Mouse (Mus musculus): Measurements from ENCODE around the gene Vmn1r192. TPM values are rescaled to one million over a fixed set of nuclear protein-coding genes. Genes with fewer than 3 reads are reported as not detected.

Gene Vmn1r192
- total and polyA plus RNA-seq, 3 experiments: not detected

GRCm38 (mm10) chr13:22190385-22190784 lies 556 bp downstream of the Vmn1r192 start:
- in situ Hi-C loops (cut with MboI; ENCODE audit: low pct_ligation_motif_present, low pct_unique_long_range_greater_than_20kb, low sequenced_read_pairs) (no loop called here), dilution Hi-C loops (cut with MboI; ENCODE audit: extremely low pct_ligation_motif_present, extremely low pct_unique_long_range_greater_than_20kb, low sequenced_read_pairs) (no loop called here)
- no peak for TF ChIP-seq ZKSCAN1 (IDR thresholded peaks at IDR 0.05; ENCODE audit: borderline replicate concordance, low read depth, low read length)
- no peak for TF ChIP-seq ZNF384 (IDR thresholded peaks at IDR 0.05; ENCODE audit: low read depth, low read length)
- TF ChIP-seq POLR2A (IDR thresholded peaks at IDR 0.05; ENCODE audit: low read depth, low read length): no peak
- no peak for TF ChIP-seq USF1 (IDR thresholded peaks at IDR 0.05; ENCODE audit: low read depth, low read length)
- TF ChIP-seq HCFC1 (IDR thresholded peaks at IDR 0.05; ENCODE audit: low read depth, low read length): no peak
- TF ChIP-seq USF2 (conservative IDR thresholded peaks at IDR 0.05; ENCODE audit: low read depth, low read length): no peak
- no peak for TF ChIP-seq SIN3A (IDR thresholded peaks at IDR 0.05; ENCODE audit: low read length)
- TF ChIP-seq E2F4 (IDR thresholded peaks at IDR 0.05; ENCODE audit: insufficient replicate concordance, low read depth, low read length): no peak
- no peak for TF ChIP-seq RCOR1 (conservative IDR thresholded peaks at IDR 0.05; ENCODE audit: low read depth, low read length)
- no peak for TF ChIP-seq NELFE (IDR thresholded peaks at IDR 0.05; ENCODE audit: low read depth, low read length)
- no peak for TF ChIP-seq ZMIZ1 (IDR thresholded peaks at IDR 0.05; ENCODE audit: low read depth, low read length)
- no peak for DNase-seq (ENCODE audit: extremely low read depth)
- Histone ChIP-seq H3K9me3 (replicated peaks; ENCODE audit: low read length) (no peaks in the 10 kb centered on the region), H3K36me3 (replicated peaks in 1 of 2; ENCODE audit: control insufficient read depth in 1 of 2, insufficient read depth in 1 of 2, low read length in 1 of 2) (no peaks in the 10 kb centered on the region), H3K27me3 (replicated peaks) (no peaks in the 10 kb centered on the region), H3K4me3 (replicated peaks in 1 of 3; ENCODE audit: low read depth in 2 of 3, low read length in 2 of 3, poor library complexity in 1 of 3) (no peak overlapping the region), H3K9ac (ENCODE audit: insufficient read depth, low read depth) (no peak overlapping the region), H3K4me1 (ENCODE audit: control insufficient read depth in 1 of 2, insufficient read depth in 2 of 2) (no peaks in the 10 kb centered on the region), H3K4me2 (ENCODE audit: insufficient read depth, low read depth, poor library complexity, severe bottlenecking) (no peak overlapping the region), H3K27ac (ENCODE audit: insufficient read depth, low read depth) (no peak overlapping the region), H3K79me2 (replicated peaks; ENCODE audit: control insufficient read depth, extremely low read depth, insufficient read depth, poor library complexity, severe bottlenecking) (no peaks in the 10 kb centered on the region)

- dilution Hi-C loops (cut with MboI; ENCODE audit: extremely low pct_ligation_motif_present, extremely low pct_unique_long_range_greater_than_20kb, low sequenced_read_pairs) (no loop called here), in situ Hi-C loops (cut with MboI; ENCODE audit: low pct_ligation_motif_present, low pct_unique_long_range_greater_than_20kb, low sequenced_read_pairs) (no loop called here)
- no peaks in the 10 kb centered on the region for H3K9me3 ChIP-seq (replicated peaks; ENCODE audit: low read length)
- H3K4me2 ChIP-seq (ENCODE audit: insufficient read depth, low read depth, poor library complexity, severe bottlenecking): no peak overlapping the region
- no peak overlapping the region for H3K9ac ChIP-seq (ENCODE audit: insufficient read depth, low read depth)
- H3K4me1 ChIP-seq (ENCODE audit: control insufficient read depth in 1 of 2, insufficient read depth in 2 of 2): no peaks in the 10 kb centered on the region
- no peak for TF ChIP-seq BHLHE40 (IDR thresholded peaks at IDR 0.05; ENCODE audit: low read depth, low read length)
- no peak for TF ChIP-seq ZKSCAN1 (IDR thresholded peaks at IDR 0.05; ENCODE audit: borderline replicate concordance, low read depth, low read length)
- no peak for TF ChIP-seq RCOR1 (conservative IDR thresholded peaks at IDR 0.05; ENCODE audit: low read depth, low read length)
- no peak for DNase-seq (ENCODE audit: extremely low read depth)
- H3K79me2 ChIP-seq (replicated peaks; ENCODE audit: control insufficient read depth, extremely low read depth, insufficient read depth, poor library complexity, severe bottlenecking): no peaks in the 10 kb centered on the region
- H3K27ac ChIP-seq (ENCODE audit: insufficient read depth, low read depth): no peak overlapping the region
- no peaks in the 10 kb centered on the region for H3K27me3 ChIP-seq (replicated peaks)
- no peaks in the 10 kb centered on the region for H3K36me3 ChIP-seq (replicated peaks in 1 of 2; ENCODE audit: control insufficient read depth in 1 of 2, insufficient read depth in 1 of 2, low read length in 1 of 2)
- no peak overlapping the region for H3K4me3 ChIP-seq (replicated peaks in 1 of 3; ENCODE audit: low read depth in 2 of 3, low read length in 2 of 3, poor library complexity in 1 of 3)
Measured at GRCm38 (mm10) chr13:22189313-22189712, 1.6 kb downstream of the Vmn1r192 start.

- TF ChIP-seq HCFC1 (IDR thresholded peaks at IDR 0.05; ENCODE audit: low read depth, low read length) (no peak), ELF1 (IDR thresholded peaks at IDR 0.05; ENCODE audit: low read depth, low read length) (no peak), MAZ (IDR thresholded peaks at IDR 0.05; ENCODE audit: low read depth, low read length) (no peak), CHD2 (IDR thresholded peaks at IDR 0.05; ENCODE audit: low read length) (no peak), NRF1 (IDR thresholded peaks at IDR 0.05; ENCODE audit: low read depth, low read length) (no peak), USF1 (IDR thresholded peaks at IDR 0.05; ENCODE audit: low read depth, low read length) (no peak), UBTF (IDR thresholded peaks at IDR 0.05; ENCODE audit: low read depth, low read length) (no peak), CTCF (conservative IDR thresholded peaks at IDR 0.05 in 1 of 2, IDR thresholded peaks at IDR 0.05 in 1 of 2; ENCODE audit: low read depth in 2 of 2, low read length in 2 of 2) (no peak), TBP (conservative IDR thresholded peaks at IDR 0.05; ENCODE audit: low read depth, low read length) (no peak), POLR2AphosphoS2 (IDR thresholded peaks at IDR 0.05; ENCODE audit: low read depth, low read length) (no peak), MYC (IDR thresholded peaks at IDR 0.05; ENCODE audit: low read depth, low read length) (no peak), MAFK (IDR thresholded peaks at IDR 0.05; ENCODE audit: insufficient replicate concordance, low read length) (no peak), E2F4 (IDR thresholded peaks at IDR 0.05; ENCODE audit: insufficient replicate concordance, low read depth, low read length) (no peak), POLR2A (IDR thresholded peaks at IDR 0.05; ENCODE audit: low read depth, low read length) (no peak)
- dilution Hi-C loops (cut with MboI; ENCODE audit: extremely low pct_ligation_motif_present, extremely low pct_unique_long_range_greater_than_20kb, low sequenced_read_pairs): no loop called here
- Histone ChIP-seq H3K4me2 (ENCODE audit: insufficient read depth, low read depth, poor library complexity, severe bottlenecking) (no peak within 1 kb of the TSS), H3K27ac (ENCODE audit: insufficient read depth, low read depth) (no peak within 1 kb of the TSS), H3K4me1 (ENCODE audit: control insufficient read depth in 1 of 2, insufficient read depth in 2 of 2) (no peaks in the 10 kb centered on the region), H3K79me2 (replicated peaks; ENCODE audit: control insufficient read depth, extremely low read depth, insufficient read depth, poor library complexity, severe bottlenecking) (no peaks in the 10 kb centered on the region), H3K36me3 (replicated peaks in 1 of 2; ENCODE audit: control insufficient read depth in 1 of 2, insufficient read depth in 1 of 2, low read length in 1 of 2) (no peaks in the 10 kb centered on the region), H3K4me3 (replicated peaks in 1 of 3; ENCODE audit: low read depth in 2 of 3, low read length in 2 of 3, poor library complexity in 1 of 3) (no peak within 1 kb of the TSS), H3K27me3 (replicated peaks) (no peaks in the 10 kb centered on the region), H3K9me3 (replicated peaks; ENCODE audit: low read length) (no peaks in the 10 kb centered on the region), H3K9ac (ENCODE audit: insufficient read depth, low read depth) (no peak within 1 kb of the TSS)
- DNase-seq (ENCODE audit: extremely low read depth): no peak
- in situ Hi-C loops (cut with MboI; ENCODE audit: low pct_ligation_motif_present, low pct_unique_long_range_greater_than_20kb, low sequenced_read_pairs): no loop called here
Measured at GRCm38 (mm10) chr13:22183869-22184268, 7.1 kb downstream of the Vmn1r192 start, which contains the start of gene Vmn1r191. Gene Vmn1r191, minus strand, starts transcription at chr13:22183969.

All from CH12.LX (cell line).